Mouse (Mus musculus): ENCODE results near the gene Gpr39.

DNA sequence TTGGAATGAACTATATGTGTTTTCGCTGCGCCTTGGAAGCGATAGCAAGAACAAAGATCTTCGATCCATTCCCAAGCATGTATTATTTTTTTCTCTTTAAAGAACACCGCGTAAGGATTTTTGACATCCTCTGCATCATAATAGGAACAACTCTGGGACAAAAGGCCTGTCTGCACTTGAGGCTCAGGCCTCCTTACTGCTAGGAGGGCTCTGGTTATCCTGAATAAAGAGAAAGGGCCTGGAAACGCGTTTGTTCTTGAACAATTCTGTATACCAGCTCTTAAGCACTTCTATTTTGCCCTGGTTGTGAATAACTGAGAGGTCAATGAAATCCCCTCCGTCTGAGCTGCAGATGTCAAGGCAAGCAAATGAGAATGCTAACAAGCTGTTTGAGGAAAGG, 216.4 kb downstream of the Gpr39 start:
- TF ChIP-seq CTCF (IDR thresholded peaks at IDR 0.05; ENCODE audit: insufficient read depth, low read depth, low read length) (no peak), POLR2A (IDR thresholded peaks at IDR 0.05; ENCODE audit: insufficient read depth, low read depth, low read length) (no peak)

Measured in olfactory bulb, adult 2 months (tissue).